Mouse (Mus musculus) megakaryocyte, adult 5-6 weeks (primary cell): ENCODE results near the gene Rpl13. TPM values are rescaled to one million over a fixed set of nuclear protein-coding genes. Genes with fewer than 3 reads are reported as not detected.

Experiments
- ATAC-seq: 2 replicates; pipeline ENCODE4 v1.8.0; 2016; ENCODE audit warnings: mild to moderate bottlenecking, inconsistent platforms; ENCODE audit not compliant: poor library complexity, severe bottlenecking
- total RNA-seq, 2 experiments: library from RNA; stranded (forward) in 1 of 2; stranded (reverse) in 1 of 2; fragments of 153-499, 151-499 nt in 1 of 2; fragments of 221-1000, 200-1000 nt in 1 of 2; gene quantifications; 2 replicates each; pipeline versions ENCODE4 v1.2.3 to v1.2.4; 2015 to 2017

The Rpl13 gene
- total RNA-seq, 2 experiments from 2014 or later = 746 to 2,227 TPM

DNA sequence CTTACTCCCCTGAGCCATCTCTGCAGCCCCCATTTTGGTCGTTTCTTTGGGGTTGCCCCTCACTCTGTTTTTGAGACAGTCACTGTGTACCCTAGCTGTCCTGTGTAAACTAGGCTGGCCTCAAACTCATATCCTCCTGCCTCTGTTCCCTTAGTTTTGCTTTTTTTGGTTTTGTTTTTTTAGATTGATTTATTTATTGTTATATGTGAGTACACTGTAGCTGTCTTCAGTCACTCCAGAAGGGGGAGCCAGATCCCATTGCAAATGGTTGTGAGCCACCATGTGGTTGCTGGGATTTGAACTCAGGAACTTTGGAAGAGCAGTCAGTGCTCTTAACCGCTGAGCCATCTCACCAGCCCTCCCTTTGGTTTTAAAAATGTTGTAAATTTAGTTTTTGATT, 4.4 kb downstream of the Rpl13 start:
- no peak for ATAC-seq

DNA sequence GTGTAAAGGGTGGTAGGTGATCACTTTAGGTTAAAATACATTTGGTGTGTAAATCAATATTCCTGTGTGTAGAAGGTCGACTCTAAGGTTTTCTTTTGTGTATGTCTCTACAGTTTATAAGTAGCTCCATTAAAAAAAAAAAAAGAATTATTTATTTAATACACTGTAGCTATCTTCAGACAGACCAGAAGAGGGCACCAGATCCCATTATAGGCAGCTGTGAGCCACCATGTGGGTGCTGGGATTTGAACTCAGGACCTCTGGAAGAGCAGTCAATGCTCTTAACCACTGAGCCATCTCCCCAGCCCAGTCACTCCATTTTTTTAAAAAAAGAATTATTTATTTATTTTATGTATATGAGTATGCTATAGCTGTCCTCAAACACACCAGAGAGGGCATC, 5.9 kb downstream of the Rpl13 start:
- ATAC-seq = no peak

DNA sequence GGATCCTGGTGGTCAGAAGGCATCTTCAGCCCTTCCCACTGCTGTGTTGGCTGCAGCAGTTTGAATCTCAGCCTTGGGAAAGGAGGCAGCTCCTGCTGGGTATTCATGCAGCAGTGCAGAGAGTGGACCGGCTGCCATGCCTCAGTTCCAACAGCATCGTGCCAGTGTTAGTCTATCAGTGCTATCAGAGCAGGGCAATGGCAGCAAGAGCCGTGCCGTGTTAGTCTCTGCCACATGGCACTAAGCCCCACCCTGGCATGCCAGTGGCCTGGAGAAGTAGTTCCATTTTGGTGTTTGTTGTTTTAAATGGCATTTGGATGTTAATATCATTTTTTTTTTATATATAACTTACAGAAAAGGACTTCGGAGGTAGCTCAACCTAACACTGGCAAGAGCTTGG, 6.8 kb downstream of the Rpl13 start:
- no peak for ATAC-seq

DNA sequence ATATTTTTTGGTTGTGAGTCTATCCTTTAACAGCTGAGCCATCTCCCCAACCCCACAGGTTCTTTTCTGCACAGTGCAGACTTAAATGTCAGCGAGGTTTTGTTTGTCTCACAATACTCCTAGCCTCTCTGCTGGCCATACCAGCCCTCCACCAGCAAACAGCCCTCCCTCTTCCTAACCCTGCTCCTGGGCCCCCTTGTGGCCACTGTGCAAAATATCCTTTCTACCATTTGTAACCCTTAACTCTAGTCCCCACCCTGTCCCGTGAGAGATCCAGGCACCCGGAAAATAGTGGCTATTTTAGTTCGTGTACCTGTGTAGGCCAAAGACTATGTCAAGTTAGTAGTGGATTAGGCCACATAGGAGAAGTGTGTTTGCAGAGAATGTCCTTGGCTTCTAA, 8.5 kb downstream of the Rpl13 start:
- ATAC-seq = peak; percentile 84

DNA sequence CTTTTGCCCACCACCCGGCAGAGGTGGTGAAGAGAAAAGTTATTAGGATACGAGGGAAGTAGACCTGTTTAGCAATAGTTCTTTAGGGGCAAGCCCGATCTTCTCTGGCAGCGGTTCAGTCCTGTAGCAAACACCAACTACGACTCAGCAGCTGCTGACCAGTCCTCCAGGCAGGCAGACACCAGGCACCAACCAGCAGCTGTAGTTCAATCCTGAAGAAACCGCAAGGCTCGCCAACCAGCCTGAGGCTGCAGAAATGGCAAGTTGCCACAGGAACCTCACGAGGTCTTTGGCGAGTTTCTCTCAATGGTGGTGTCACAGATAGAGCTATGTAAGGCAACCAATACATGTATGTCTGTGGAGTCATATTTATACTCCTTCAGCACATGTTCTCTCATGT, 10.7 kb downstream of the Rpl13 start:
- ATAC-seq = no peak

DNA sequence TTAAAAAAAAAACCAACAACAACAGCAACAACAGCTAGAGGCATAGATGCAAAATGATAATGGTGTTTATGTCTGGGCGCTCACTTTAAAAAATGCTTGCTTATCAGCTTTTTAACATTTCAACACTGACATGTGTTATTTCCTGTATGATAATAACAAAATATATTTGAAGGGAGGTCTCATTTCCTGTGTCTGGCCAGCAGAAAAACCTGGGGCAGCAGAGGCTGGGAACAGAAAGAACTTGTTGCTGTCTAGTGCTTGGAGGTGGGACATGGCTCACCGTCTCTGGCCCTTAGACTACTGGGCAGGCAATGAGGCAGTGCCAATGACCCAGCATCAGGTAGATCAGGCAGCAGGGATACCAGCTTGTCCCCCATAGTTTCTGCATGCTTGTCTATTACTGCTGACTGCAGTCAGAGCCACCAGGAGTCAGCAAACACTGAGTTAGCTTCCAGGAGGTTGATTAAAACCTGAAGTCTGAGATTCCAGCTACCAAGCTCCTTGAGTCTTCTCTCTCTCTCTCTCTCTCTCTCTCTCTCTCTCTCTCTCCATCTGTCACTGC, 11.8 kb downstream of the Rpl13 start:
- no peak for ATAC-seq

DNA sequence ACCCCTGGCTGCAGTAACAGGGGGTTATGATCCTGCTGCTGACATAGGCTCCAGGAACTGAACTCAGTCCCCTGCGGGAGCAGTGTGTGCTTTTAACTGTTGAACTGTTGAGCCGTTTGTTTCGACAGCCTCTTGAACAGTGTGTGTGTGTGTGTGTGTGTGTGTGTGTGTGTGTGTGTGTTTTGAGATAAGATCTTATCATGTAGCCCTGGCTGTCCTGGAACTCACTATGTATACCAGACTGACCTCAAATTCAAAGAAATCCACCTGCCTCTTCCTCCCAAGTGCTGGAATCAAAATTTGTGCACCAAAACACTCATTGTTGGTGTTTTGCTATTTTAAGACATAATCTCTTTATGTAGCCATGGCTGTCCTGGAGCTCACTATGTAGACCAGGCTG, 12.5 kb downstream of the Rpl13 start:
- ATAC-seq = no peak

DNA sequence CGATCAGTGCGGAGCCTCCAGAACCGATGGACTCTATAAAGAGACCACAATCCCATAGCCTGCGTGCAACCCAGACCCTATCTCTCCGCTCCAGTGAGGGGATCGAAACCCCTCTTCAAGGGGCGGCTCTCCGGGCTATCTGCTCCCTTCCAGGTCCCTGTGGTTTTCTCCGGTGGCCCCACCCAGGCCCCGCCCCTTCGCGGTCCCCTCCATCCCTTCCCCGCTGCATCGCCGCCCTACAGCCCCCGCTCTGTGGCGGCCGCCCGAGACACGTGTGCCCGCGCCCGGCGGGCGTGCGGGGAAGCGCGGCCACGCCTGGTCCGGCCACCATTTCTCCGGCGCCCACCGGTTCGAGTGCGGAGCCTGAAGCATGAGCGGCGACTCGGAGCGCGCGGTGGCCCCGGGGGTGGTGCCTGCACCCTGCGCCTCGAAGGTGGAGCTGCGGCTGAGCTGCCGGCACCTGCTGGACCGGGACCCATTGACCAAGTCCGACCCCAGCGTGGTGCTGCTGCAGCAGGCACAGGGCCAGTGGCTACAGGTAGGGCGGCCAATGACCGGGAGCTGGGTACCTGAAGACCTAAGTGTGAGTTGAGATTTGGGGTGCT, 15.1 kb downstream of the Rpl13 start, which contains the start of gene Cpne7:
Gene Cpne7 (plus strand): TSS at position 248 of the 605 bp plus-strand sequence.
- peak; percentile 17; the same call in 1 of the 2 replicates for ATAC-seq

DNA sequence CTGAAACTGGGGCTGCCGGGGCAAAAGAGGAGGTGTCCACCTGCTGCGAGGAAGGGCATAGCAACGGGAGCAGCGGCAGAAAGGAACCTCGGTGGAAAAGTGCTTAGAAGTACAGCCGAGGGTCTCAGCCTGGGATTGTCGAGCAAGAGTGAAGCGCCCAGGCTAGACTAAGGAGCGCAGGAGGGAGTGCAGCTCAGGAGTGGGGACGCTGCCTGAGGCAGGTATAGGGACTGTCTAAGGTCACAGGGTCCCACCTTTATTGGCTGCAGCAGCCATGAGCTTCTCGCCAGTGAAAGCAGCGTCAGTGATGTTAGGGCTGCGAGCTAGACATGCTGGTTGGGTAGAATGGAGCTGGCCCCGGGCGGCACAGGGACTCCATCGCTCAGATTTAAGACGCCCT, 15.6 kb downstream of the Rpl13 start:
- ATAC-seq = peak; percentile 30; the same call in 1 of the 2 replicates

DNA sequence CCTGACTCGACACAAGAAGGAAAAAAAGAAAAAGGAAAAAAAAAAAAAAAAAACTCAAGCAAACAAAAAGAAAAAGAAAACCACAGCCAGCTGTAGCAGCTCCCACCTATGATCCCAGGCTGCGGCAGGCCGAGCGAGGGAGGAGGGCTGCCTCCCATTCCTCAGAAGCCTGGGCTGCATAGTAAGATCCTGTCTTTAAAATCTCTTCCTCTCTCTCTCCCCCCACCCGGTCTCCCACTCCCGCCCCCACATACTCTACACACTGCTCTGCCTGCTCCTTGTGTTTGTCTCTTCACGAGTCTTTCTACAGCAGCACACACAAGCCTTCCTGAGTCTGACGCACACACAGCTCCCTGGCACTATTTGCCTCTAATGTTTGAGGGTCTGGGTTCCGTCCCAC, 19.9 kb downstream of the Rpl13 start:
- no peak for ATAC-seq

DNA sequence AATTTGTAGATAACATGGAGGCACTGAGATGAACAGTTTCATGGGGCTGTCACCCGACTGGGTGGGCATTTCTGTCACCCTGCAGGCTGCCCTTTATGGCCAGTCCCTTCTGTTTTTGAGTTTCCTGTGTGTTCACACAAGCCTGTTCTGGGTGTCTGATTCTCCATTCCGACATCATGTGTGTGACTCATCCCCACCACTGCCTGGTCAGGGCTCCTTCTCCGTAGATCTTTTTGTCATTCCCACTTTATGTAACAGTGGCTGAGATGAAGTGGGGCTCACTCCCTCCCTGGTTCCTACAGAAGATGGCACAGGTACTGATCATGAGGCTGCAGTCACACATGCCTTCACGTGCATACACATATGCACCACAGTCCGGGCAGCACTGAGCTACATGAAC, 20.5 kb downstream of the Rpl13 start:
- ATAC-seq = no peak

DNA sequence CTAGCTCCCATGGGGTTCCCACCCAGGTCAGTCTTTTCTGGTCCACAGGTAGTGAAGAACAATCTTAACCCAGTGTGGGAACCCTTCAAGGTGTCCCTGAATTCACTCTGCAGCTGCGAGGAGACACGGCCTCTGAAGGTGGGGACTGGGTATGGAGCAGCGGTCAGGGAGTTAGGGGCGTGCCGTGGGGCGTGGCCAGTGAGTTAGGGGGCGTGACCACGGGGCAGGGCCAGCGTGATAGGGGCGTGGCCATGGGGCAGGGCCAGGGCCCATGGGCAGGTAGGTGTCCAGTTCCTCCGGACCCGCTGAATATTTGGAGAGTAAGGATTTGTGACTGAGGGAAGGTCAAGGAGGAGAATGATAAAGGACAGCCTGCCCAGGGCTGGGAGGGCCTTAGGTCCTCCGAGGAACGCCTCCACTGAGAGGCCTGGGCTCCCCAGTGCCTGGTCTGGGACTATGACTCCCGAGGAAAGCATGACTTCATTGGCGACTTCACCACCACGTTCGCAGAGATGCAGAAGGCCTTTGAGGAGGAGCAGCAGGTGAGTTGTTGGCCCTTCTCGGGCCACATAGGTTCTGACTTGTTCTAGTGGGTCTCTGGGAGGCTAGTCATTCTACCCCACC, 24.2 kb downstream of the Rpl13 start:
- peak; percentile 47; the same call in 1 of the 2 replicates for ATAC-seq

DNA sequence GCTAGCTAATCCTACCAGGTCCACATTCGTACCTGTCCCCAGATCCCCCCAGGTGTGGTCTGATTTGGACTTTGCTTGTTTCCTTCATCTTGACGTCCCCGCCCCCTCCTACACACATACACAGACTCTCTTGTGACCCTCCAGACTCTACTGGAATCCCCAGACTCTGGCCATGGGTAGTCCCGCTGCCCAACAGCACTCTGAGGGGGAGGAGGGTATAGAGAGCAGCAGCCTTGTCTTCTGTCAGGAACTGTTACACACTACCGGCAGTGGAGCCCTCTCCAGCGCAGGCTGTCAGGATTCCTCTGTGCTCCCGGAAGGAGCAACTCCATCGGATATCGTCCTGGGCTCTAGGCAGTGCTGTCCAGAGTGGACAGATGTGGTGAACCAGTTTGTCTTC, 28.9 kb downstream of the Rpl13 start:
- ATAC-seq = no peak

DNA sequence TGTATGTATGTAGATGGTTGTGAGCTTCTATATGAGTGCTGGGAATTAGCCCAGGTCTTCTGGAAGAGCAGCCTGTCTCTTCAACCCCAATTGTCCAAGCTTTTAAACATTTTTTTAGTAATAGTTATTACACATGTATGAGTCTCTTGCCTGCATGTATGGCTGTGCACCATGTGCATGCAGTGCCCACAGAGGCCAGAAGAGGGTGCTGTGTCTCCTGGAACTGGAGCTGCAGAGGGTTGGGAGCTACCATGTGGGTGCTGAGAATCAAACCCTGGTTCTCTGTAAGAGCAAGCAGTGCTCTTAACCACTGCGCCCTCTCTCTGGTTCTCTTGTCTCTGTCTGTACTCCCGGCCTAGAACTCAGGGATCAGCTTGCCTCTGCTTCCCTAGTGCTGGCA, 30.8 kb downstream of the Rpl13 start:
- ATAC-seq = no peak

DNA sequence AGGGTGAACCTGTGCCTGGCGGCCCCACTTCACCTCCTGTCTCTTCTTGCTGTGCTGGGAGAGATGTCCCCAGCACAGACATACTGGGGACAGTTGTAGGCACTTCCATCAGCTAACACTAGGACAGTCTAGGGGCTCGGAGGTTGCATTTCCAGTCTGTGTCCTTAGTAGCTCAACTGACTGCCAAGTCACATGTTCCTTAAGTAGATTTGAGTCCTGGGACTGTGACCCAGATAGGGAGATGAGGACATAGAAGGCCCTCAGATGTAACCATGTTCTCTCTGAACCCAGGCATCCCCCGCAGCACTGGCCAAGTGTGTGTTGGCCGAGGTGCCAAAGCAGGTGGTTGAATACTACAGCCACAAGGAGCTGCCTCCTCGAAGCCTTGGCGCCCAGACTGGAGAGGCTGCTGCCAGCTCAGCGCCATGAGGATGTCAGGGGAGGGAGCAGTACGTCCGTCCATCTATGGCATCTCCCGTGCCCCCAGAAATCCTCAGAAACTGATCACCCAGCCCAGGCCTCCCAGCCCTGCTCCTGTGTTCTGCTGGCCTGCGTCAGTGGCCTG, 32.1 kb downstream of the Rpl13 start:
- no peak for ATAC-seq

DNA sequence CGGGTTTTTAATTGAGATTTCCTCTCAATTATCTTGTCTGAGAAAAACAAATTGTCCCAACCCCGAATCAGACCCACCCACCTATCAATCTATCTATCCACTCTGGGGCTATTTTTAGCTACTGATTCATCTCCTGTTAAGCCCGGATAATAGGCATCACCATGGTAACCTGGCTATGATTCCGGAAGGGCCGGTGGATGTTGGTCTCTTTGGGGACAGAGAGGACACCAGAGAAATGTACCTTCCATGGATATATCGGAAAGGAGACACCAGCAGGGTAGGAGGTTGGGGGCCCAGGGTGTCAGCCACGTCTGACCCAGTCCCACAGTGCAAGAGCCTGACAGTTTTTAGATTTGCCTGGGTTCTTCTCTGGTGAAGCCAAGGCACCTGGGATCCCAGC, 33.3 kb downstream of the Rpl13 start:
- no peak for ATAC-seq

DNA sequence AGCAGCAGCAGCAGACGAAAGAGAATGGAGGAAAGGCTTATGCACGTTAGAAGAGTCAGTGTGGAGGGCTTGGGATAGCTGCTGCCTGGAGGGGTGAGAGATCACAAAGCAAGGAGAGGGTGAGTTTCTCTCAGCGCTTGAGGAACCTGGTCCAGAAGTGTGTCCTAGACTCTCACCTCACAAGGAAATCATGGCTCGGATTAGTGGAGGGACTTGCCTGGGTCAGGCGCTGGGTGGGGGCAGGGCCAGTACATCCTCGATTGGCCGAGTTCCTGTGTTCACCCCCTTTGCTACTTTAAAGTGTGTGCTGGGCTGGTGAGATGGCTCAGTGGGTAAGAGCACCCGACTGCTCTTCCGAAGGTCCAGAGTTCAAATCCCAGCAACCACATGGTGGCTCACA, 33.7 kb downstream of the Rpl13 start:
- ATAC-seq = no peak

DNA sequence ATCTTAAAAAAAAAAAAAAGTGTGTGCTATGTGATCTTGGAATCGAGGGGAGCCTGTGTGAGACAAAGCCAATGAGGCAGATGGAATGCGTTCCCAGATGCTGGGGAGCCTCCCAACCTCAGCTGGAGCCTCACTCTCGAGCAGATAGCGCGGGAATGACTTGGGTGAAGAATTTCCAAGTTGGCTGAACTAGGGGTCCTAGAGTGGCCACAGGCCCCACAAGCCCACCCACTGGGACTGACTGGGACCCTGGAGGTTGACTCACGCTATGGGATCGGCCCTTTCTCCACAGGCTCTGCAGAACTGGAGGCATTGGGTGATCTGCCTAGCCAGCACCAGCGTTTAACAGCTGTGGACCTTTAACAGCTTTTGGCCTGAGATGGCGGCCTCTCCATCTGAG, 34.1 kb downstream of the Rpl13 start:
- ATAC-seq = no peak

DNA sequence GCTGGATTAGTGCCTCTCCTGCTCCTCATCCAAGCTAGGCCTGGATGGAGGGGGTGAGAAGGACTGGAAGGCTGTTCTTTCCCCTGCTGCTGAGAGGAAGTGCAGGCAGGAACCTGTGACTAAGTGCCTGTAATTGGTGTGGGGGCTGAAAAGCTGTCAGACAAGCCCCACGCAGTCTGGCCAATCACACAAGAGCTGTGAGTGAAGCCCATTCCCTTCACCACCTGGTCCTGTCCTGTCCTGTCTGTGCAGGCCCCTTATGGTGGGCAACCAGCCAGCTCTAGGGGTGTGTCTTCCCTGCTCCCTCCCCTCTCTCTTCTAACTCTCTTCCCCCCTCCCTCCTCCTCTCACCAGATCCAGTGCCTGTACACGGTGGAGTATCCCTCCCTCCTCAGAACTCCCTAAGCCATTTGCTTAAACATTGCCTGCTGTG, 35.5 kb downstream of the Rpl13 start:
- ATAC-seq = no peak

DNA sequence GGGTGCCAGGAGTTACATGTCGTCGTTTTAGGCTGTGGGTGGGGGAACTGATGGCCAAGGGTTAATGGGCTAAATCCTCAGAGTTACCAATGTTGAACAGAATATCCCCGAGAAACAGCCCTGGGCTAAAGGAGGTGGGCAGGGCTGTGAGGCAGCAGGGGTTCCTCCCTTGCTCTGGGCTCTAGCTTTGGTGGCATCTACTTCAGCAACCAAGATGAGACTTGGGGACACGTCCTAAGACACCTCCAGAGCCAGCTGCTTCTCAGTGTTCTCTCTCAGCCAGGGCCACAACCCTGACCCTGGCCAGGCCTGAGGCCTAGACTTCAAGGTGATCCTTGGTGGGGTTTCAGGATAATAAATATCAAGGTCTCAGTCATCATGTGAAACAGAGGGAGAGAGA, 36.6 kb downstream of the Rpl13 start:
- no peak for ATAC-seq

DNA sequence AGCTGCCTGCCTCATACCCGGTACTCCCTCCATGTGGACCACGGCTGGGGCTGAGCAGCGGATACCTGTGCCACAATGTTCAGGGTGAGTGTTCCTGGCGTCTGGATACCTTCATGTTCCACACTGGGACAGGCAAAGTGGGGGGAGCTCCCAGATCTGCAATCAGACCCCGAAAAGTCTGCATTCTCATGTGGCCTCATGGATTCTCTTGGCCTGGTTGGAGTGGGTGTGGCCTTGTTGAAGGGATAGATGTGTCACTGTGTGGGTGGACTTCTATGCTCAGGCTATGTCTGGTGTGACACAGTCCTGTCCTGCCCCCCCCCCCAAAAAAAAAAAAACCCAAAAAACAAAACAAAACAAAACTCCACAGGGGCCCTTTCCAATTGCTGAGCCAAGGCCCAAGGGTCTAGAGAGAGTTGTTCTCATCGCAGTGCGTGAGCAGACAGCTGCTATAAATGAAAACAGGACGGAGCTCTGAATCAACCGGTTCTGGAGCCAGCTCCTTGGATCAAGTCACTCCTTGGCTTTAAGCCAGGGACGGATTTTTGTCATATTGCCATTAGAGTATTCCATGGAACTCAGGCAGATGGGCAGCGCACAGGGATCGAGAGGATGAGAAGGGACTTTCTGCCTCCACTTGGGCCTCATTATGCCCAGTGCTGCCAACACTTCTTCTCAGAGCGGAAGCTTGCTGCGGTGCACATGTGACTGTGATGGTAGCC, 39.8 kb downstream of the Rpl13 start:
- ATAC-seq = no peak

DNA sequence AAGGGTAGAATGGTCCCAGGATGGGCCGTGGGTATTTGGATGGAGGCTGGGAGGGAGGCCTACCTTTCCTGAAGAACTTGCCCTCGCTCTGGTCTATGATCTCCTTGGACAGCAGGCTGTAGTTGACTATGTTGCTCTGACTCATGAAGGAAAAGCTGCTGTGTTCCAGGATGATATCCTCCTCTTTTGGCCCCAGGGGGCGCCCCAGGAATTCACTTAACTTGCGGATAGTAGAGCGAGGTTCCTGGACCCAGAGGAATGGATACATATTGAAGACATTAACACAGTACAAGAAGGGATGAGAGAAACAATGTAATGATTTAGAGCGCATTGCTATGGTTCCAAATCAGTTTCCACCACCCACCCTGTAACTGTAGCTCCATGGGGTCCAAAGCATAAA, 43.1 kb downstream of the Rpl13 start:
- ATAC-seq = no peak
